Mouse (Mus musculus): ENCODE data around the gene Ncoa5.

The Ncoa5 gene

DNA sequence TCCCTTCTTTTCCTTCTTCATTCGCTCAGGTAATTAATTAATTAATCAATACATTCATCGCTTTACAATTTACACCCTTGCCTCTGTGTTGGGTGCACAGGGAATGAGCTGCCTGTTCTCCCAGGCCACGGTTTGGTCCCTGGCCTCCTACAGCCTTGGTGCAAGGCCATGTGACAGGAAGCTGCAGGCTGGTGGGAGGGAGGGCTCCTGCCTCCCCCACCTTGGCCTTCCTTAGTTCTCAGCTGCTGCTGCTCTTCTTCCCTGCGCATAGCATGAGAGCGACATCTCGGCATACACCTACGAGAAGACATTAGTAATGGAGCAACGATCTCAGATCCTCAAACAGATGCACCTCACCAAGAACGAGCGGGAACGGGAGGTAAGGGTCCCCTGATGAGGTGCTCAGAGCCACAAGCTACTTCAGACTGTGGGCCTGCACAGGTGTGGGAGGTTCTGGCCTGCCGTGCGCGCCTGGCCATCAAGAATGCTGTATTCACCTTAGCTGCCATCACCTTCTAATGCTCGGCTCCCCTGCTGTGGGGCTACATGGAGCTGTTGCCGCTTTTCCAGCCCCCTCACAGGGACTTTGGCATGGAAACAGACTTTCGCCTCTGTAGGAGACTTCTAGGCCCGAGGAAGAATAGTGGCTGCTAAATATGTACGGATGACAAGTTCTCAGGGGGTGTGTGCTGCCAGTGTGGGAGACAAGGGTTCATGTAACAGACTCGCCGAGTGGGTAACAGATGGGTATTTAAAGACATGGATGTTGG is 39.8 kb downstream of the Ncoa5 start:
- no peak for DNase-seq (ENCODE audit: low read depth)

DNA sequence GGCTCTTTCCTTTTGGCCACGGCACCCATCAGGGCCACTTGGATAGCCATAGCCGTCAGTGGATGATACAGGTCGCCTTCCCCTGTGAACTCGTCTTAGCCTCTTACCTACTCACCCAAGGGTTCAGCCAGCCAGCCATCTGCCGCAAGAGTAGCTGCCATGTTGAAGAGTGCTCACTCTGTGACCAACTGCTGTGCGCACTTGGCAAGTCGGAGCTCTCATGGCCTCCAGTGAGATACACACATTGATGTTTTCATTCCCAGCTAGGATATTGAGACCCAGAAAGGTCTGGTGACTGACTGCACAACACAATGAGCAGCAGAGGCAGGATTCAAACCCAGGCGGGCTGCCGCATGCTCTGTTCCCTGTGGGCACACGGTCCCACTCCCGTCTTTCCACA is 40.5 kb downstream of the Ncoa5 start:
- no peak for DNase-seq (ENCODE audit: low read depth)

DNA sequence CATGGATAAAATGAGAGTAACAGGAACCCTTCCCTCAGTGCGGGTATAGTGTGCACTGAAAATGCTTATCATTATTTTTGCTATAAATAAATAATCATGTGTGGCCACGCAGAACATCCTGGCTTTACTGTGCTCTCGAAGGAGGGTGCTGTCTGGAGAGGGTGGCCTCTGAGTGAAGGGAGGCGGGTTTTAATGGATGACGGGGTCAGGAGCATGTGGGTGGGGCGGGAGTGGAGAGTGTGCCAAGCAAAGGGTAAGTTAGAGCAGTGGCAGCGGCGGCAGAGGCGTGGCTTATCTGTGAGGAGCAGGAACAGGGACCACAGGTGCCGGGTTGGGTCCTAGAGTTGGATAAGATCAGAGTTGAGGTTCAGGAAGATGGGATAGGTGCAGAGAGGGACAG is 42.9 kb downstream of the Ncoa5 start:
- DNase-seq (ENCODE audit: low read depth), result no peak

DNA sequence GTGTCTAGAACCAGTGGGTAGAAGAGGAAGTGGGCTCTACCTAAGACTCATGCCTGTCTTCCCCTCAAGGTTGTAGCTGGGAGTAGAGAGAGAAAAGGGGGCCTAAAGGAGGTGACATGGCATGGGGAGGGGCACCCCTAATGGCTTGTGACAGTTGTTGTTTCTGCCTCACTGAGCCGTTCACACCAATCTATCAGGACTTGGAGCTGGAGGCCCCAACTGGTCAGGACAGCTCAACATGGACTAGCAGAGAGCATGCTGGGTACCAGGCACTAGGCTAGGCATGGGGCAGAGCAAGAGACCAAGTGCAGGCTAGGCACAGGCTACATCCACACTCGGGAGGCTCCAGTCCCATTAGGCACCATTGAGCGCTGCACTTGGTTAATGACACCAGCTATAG is 43.6 kb downstream of the Ncoa5 start:
- DNase-seq (ENCODE audit: low read depth), result no peak

GRCm38 (mm10) chr2:164988777-164989176 is 45.9 kb downstream of the Ncoa5 start:
- no peak for DNase-seq (ENCODE audit: low read depth)

DNA sequence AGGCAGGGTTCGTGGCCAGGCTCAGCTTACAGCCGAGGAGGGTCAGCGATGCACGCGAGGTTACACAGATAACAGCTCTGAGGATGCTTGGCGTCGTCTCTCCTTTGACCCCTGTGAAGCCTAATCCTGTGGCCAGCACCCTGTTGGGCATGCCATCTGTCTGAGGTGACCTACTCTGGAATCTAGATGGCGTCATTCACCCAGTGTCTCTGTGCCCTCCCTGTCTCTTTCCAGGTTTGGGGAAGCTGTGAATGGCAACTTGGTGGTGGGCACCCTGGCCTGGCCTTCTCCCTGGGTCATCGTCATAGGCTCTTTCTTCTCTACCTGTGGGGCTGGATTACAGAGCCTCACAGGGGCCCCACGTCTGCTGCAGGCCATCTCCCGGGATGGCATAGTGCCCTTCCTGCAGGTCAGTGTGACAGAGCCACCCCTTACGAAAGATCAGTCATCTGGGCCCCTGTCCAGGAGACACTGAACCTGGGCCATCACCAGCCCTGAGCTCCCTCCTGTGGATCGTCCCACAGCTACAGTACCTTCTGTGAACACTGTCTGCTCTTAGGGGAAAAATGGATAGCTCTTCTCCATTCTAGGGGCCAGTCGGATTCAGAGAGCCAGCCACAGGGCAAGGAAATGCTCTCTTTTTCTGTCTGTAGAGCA is 48.2 kb downstream of the Ncoa5 start:
- no peak for DNase-seq (ENCODE audit: low read depth)

DNA sequence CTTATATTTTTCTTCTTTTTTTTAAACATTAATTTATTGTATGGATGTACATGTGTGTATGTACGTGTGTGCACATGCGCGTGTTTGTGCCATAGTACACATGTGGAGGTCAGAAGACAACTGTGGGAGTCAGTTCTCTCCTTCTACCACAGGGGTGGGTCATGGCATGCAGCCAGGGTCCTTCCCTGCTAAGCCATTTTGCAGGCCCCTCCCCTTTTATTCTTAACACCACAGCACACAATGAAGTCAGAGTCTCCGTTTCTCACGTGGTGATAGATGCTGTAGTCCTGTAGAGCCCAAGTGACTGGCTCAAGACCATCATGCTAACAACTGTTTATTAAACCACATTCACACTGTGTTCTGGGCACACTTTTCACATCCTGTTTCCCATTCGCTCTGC is 48.7 kb downstream of the Ncoa5 start:
- no peak for DNase-seq (ENCODE audit: low read depth)

GRCm38 (mm10) chr2:164979749-164980148 is 54.9 kb downstream of the Ncoa5 start:
- DNase-seq (ENCODE audit: low read depth), result peak; percentile 64

GRCm38 (mm10) chr2:164975611-164976010 is 59.1 kb downstream of the Ncoa5 start:
- DNase-seq (ENCODE audit: low read depth), result no peak

GRCm38 (mm10) chr2:164972646-164973045 is 62.0 kb downstream of the Ncoa5 start:
- no peak for DNase-seq (ENCODE audit: low read depth)

- no peak for DNase-seq (ENCODE audit: low read depth)
These were observed 64.0 kb downstream of the Ncoa5 start for GRCm38 (mm10) chr2:164970631-164971196.

GRCm38 (mm10) chr2:164969348-164969781 is 65.3 kb downstream of the Ncoa5 start:
- DNase-seq (ENCODE audit: low read depth), result no peak

DNA sequence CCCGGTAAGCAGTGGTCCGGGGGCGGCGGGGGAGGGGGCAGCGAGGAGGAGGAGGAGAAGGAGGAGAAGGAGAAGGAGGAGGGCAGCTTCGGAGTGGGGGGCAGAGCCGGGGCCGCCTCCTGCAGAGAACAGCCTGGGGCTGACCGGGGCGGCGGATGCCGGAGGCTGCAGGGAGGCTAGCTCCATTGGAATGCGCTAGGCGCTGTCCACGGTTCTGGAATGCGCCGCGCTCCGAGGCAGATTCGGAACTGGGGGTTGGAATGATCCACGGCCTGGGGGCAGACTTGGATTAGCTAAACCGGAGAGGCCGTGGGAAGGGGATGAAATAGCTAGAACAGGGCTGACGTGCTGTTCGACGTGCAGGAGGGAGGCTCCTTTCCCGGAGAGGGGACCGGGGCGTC is 66.2 kb downstream of the Ncoa5 start:
- DNase-seq (ENCODE audit: low read depth), result no peak

DNA sequence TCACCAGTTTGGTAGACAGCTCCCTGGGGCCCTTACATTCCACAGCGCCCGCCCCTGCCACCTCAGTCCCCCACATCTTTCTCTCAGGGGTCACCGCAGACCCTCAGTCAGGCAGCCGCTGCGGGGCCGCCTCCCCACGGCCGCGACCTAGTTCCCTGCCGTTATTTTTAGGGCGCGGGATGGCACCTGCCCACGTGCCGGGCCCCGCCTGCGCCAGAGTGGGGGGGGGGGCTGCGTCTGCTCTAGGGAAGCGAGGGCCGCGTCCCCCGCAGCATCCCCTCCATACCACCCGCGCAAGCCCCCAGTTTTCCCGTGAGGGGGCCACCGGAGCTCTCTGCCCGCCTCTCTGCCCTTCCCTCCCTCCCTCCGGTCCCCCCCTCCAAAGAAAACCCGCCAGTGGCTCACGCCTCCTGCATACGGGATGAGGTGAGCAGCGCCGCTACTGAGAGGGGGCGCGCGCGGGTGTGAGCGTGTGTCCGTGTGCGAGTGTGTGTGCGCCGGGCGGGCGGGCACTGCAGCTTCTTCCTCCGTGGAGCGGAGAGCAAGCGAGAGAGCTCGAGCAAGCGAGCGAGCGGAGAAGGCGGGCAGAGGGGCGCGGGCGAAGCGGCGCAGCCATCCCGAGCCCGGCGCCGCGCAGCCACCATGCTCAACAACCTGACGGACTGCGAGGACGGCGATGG is 66.8 kb downstream of the Ncoa5 start:
- no peak for DNase-seq (ENCODE audit: low read depth)

GRCm38 (mm10) chr2:164967193-164967592 is 67.5 kb downstream of the Ncoa5 start:
- no peak for DNase-seq (ENCODE audit: low read depth)

- no peak for DNase-seq (ENCODE audit: low read depth)
These were observed 68.3 kb downstream of the Ncoa5 start for GRCm38 (mm10) chr2:164966381-164966780.

GRCm38 (mm10) chr2:164964981-164965380 is 69.7 kb downstream of the Ncoa5 start:
- no peak for DNase-seq (ENCODE audit: low read depth)

GRCm38 (mm10) chr2:164964242-164964894 is 70.3 kb downstream of the Ncoa5 start:
- DNase-seq (ENCODE audit: low read depth), result no peak

DNA sequence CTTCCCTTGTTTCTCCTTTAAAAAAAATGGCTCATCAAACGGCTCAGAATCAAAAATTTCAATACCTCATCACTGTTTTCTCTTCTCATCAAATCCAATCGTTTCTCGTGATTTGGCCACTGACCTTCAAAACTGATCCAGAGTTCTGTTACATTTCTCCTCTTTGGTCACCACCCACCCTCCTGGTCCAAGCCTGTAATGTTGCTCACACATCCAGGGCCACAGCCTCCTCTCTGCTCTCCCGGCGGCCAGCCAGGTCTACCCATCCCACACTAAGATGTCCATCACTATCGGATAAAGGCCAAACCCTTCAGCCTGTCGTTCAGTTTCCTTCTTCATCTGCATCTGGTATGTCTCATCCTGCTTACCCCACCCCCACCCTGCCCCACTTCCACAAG is 72.5 kb downstream of the Ncoa5 start:
- DNase-seq (ENCODE audit: low read depth), result no peak

DNA sequence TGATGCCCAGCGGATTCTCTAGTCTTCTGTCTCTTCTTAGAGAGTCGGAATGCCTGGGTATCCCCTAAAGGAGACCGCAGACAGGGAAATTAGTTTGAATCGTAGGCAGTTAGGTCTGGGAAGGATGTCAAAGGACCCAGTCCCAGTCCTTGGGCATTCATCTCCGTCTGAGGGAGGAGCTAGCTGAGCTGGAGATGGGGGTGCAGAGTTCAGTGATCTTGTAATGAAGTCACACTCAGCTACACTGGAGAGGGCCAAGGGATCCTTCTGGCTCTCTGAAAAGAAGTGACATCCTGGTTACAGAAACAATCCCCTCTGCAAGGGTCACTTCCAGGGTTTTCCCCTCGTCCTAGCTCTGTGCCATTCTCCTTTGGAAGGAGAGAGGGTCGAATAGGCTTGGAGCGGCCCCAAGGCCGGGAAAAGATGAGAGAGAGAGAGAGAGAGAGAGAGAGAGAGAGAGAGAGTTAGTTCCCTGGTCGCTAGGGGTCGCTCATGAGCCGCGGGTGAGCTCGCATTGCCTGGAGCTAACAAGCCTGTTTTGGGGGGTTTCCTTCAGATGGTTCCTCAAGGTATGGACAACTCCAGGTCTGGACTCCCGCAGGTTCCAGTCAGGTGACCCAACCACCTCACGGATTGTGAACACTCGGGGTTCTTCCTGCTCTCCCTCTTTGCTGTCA is 73.0 kb downstream of the Ncoa5 start:
- DNase-seq (ENCODE audit: low read depth), result peak; percentile 63

DNA sequence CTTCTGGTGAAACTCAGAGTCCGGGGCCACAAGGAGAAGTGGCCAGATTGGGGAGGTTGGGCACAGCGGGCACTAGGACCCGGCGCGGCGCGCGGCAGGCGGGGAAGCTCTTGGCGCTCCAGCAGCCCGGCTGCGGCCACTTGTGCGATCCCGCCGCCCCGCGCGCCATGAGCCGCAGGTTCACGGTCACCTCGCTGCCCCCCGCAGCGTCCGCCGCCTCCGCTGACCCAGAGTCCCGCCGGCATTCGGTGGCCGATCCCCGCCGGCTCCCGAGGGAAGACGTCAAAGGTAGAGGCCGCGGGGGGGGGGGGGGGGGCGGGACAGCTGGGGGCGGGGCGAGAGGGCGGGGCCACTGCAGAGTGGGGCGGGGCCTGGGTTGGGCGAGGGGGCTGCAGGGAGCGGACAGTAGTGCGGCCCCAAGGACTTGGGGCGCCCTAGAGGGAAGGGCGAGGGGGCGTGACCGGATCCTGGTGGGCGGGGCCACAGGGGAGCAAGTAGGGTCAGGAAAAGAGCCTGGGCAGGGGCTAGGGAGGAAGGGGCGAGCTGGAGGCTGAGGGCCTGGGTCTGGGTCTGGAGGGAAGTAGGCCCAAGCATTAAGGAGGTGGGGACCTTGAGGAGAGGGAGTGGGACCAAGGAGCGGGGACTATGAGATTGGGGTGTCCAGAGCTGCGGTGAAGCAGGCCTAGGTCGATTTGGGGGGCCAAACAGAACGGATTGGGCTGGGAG is 73.8 kb downstream of the Ncoa5 start, which contains the start of gene Slc12a5:
Gene Slc12a5, plus strand, starts transcription at position 87 of the 726 bp plus-strand sequence.
- no peak for DNase-seq (ENCODE audit: low read depth)
